Mouse (Mus musculus) liver, embryonic 14.5 days (tissue): Measurements from ENCODE around the gene Hipk2. TPM values are rescaled to one million over a fixed set of nuclear protein-coding genes. Genes with fewer than 3 reads are reported as not detected.

Experiments used
- ATAC-seq: fragments of 200-750 bp; cut with Nextera tagmentation; 2 replicates; pipeline ENCODE4 v1.8.0; 2017; ENCODE audit warnings: moderate number of reproducible peaks, mild to moderate bottlenecking, moderate library complexity; ENCODE audit not compliant: insufficient read depth
- DNase-seq, 3 experiments: peaks; one replicate each; pipeline ENCODE4 v3.0.0-alpha.2; 2012 to 2013; ENCODE audit warnings: low read depth in 3 of 3, low spot score in 3 of 3
- H3K27ac ChIP-seq: fragments of 300-500 bp; sonication (generic); 2 replicates; pipeline ENCODE4 v1.5.1; 2014; ENCODE audit warnings: moderate library complexity, mild to moderate bottlenecking, control low read depth, inconsistent platforms
- H3K27me3 ChIP-seq: fragments of 300-500 bp; sonication (generic); 2 replicates; pipeline ENCODE4 v1.6.1; 2014; ENCODE audit warnings: mild to moderate bottlenecking, low read length, moderate library complexity; ENCODE audit not compliant: control insufficient read depth, insufficient read depth
- H3K36me3 ChIP-seq: fragments of 300-500 bp; sonication (generic); replicated peaks from 2 replicates; pipeline ENCODE4 v1.6.1; 2014; ENCODE audit warnings: low read depth; ENCODE audit not compliant: control insufficient read depth, insufficient read depth
- H3K4me1 ChIP-seq, 2 experiments: fragments of 200-500 bp in 1 of 2; fragments of 300-500 bp in 1 of 2; sonication (generic) in 1 of 2; replicated peaks; 2 replicates each; pipeline ENCODE4 v1.6.1; 2012 to 2014; ENCODE audit warnings: antibody characterized with exemption in 1 of 2, inconsistent platforms in 1 of 2, low read length in 1 of 2; ENCODE audit not compliant: control insufficient read depth in 2 of 2, insufficient read depth in 2 of 2
- H3K4me2 ChIP-seq: fragments of 300-500 bp; sonication (generic); 2 replicates; pipeline ENCODE4 v1.6.1; 2014; ENCODE audit warnings: low read depth, mild to moderate bottlenecking, control low read depth, moderate library complexity
- H3K4me3 ChIP-seq, 2 experiments: fragments of 200-500 bp in 1 of 2; fragments of 300-500 bp in 1 of 2; sonication (generic) in 1 of 2; 2 replicates each; pipeline ENCODE4 v1.5.1; 2012 to 2014; ENCODE audit warnings: low read depth in 2 of 2, low read length in 2 of 2, mild to moderate bottlenecking in 2 of 2, control low read depth in 1 of 2, inconsistent platforms in 1 of 2, moderate library complexity in 1 of 2; ENCODE audit not compliant: insufficient read depth in 1 of 2
- H3K9ac ChIP-seq: fragments of 300-500 bp; sonication (generic); replicated peaks from 2 replicates; pipeline ENCODE4 v1.6.1; 2014; ENCODE audit warnings: mild to moderate bottlenecking, control low read depth, moderate library complexity
- H3K9me3 ChIP-seq: fragments of 300-500 bp; sonication (generic); 2 replicates; pipeline ENCODE4 v1.6.1; 2016; ENCODE audit warnings: low read length, mixed read lengths; ENCODE audit not compliant: control insufficient read depth
- CTCF ChIP-seq: IDR thresholded peaks from 2 replicates; pipeline ENCODE4 v1.5.1; 2016; ENCODE audit warnings: antibody characterized with exemption, low read depth, control low read depth
- EP300 ChIP-seq: IDR thresholded peaks from 2 replicates; pipeline ENCODE4 v1.6.1; 2016; ENCODE audit warnings: antibody characterized with exemption, low read depth
- WGBS: fragments of 180-500 bp; shearing (Covaris S2); extraction: QIAGEN DNeasy Blood & Tissue Kit; methylation state at CpG from one replicate; pipeline ENCODE4 v1.1.7; 2014; ENCODE audit not compliant: insufficient replicate concordance; 5-methylcytosine and 5-hydroxymethylcytosine counted together
- polyA plus RNA-seq, 2 experiments: library from polyadenylated mRNA; depleted of rRNA in 1 of 2; stranded (reverse) in 1 of 2; unstranded in 1 of 2; fragments of >200 nt; fragmentation: Nextera tagmentation in 1 of 2; extraction: Ambion mirVana in 1 of 2; gene quantifications; 2 replicates each; pipeline versions ENCODE4 v1.2.1 to v1.2.3; 2012 to 2014

Gene Hipk2
- polyA plus RNA-seq, 2 experiments = 10.7 to 13.0 TPM

GRCm38 (mm10) chr6:38825886-38826285 lies 50.1 kb downstream of the Hipk2 start:
- H3K27me3 ChIP-seq = no peaks in the 10 kb centered on the region
- no peak overlapping the region for H3K27ac ChIP-seq
- ATAC-seq (no peak), DNase-seq (no peak)
- H3K4me1 ChIP-seq = peaks cover 43 to 51% of the 10 kb centered on the region in 2 experiments
- H3K4me2 ChIP-seq = no peak overlapping the region
- no peak for TF ChIP-seq EP300
- no peak for TF ChIP-seq CTCF
- no peak overlapping the region for H3K4me3 ChIP-seq
- peaks cover 19% of the 10 kb centered on the region for H3K36me3 ChIP-seq
- no peaks in the 10 kb centered on the region for H3K9me3 ChIP-seq
- H3K9ac ChIP-seq = no peak overlapping the region

GRCm38 (mm10) chr6:38823827-38824226 lies 52.1 kb downstream of the Hipk2 start:
- DNase-seq (no peak), ATAC-seq (no peak)
- Histone ChIP-seq H3K9me3 (no peaks in the 10 kb centered on the region), H3K4me3 (no peak overlapping the region), H3K9ac (no peak overlapping the region; the same call in 1 of the 2 replicates), H3K27ac (no peak overlapping the region), H3K36me3 (peaks cover 29% of the 10 kb centered on the region), H3K4me1 (peaks cover 39 to 42% of the 10 kb centered on the region in 2 experiments), H3K4me2 (no peak overlapping the region), H3K27me3 (no peaks in the 10 kb centered on the region)
- TF ChIP-seq EP300 (no peak), CTCF (no peak)

GRCm38 (mm10) chr6:38823164-38823563 lies 52.8 kb downstream of the Hipk2 start:
- Histone ChIP-seq H3K27me3 (no peaks in the 10 kb centered on the region), H3K36me3 (peaks cover 33% of the 10 kb centered on the region), H3K4me2 (no peak overlapping the region), H3K9ac (no peak overlapping the region), H3K27ac (no peak overlapping the region), H3K4me3 (no peak overlapping the region), H3K9me3 (no peaks in the 10 kb centered on the region), H3K4me1 (peaks cover 32 to 37% of the 10 kb centered on the region in 2 experiments)
- ATAC-seq (no peak), DNase-seq (no peak)
- WGBS = 76% methylated on average over 4 of the region's 4 CpGs
- TF ChIP-seq CTCF (no peak), EP300 (no peak)

GRCm38 (mm10) chr6:38821686-38822085 lies 54.3 kb downstream of the Hipk2 start:
- Histone ChIP-seq H3K9me3 (no peaks in the 10 kb centered on the region), H3K27me3 (no peaks in the 10 kb centered on the region), H3K4me1 (peaks cover 25 to 27% of the 10 kb centered on the region in 2 experiments), H3K4me2 (no peak overlapping the region), H3K27ac (no peak overlapping the region), H3K4me3 (no peak overlapping the region), H3K9ac (no peak overlapping the region), H3K36me3 (peaks cover 43% of the 10 kb centered on the region)
- DNase-seq (no peak), ATAC-seq (no peak)
- 8% methylated on average over 2 of the region's 2 CpGs for WGBS
- TF ChIP-seq CTCF = no peak
- no peak for TF ChIP-seq EP300

GRCm38 (mm10) chr6:38820862-38821261 lies 55.1 kb downstream of the Hipk2 start:
- H3K4me2 ChIP-seq = no peak overlapping the region
- no peaks in the 10 kb centered on the region for H3K9me3 ChIP-seq
- peaks cover 51% of the 10 kb centered on the region for H3K36me3 ChIP-seq
- ATAC-seq (no peak), DNase-seq (no peak)
- WGBS = 86% methylated on average over 1 of the region's 1 CpGs
- no peak for TF ChIP-seq EP300
- TF ChIP-seq CTCF = no peak
- no peak overlapping the region for H3K4me3 ChIP-seq
- no peak overlapping the region for H3K27ac ChIP-seq
- peaks cover 23 to 29% of the 10 kb centered on the region in 2 experiments for H3K4me1 ChIP-seq
- no peaks in the 10 kb centered on the region for H3K27me3 ChIP-seq
- no peak overlapping the region for H3K9ac ChIP-seq
